Mouse (Mus musculus): ENCODE measurements around the gene Med16. TPM values are rescaled to one million over a fixed set of nuclear protein-coding genes. Genes with fewer than 3 reads are reported as not detected.

The Med16 gene
- 10 to 100 TPM; 57.7 to 59.3 TPM for total RNA-seq (2021)
- long read RNA-seq, experiment 1, transcript Med16-204 (15 exons, 2,950 nt), result major isoform, 39 of 53 reads
- long read RNA-seq, experiment 1, partial matches to known transcripts, result 10 of 53 reads
- long read RNA-seq, experiment 1, other reads (novel, unspliced or antisense), result 3 of 53 reads
- long read RNA-seq, experiment 2, transcript Med16-204 (15 exons, 2,950 nt), result major isoform, 50 of 86 reads
- long read RNA-seq, experiment 2, partial matches to known transcripts, result 24 of 86 reads
- long read RNA-seq, experiment 2, other reads (novel, unspliced or antisense), result 9 of 86 reads

GRCm38 (mm10) chr10:79908167-79909091 lies at the start of gene Med16:
Med16 (minus strand) TSS chr10:79908923.
- H3K4me3 ChIP-seq, result peak within 1 kb of the TSS; percentile 99
- no peak for TF ChIP-seq CTCF (conservative IDR thresholded peaks at IDR 0.05)
- peak within 1 kb of the TSS; percentile 100 for H3K27ac ChIP-seq
- DNase-seq (ENCODE audit: low spot score in 2 of 2), result peak; percentile 93 to 96

- Histone ChIP-seq H3K27ac (no peak overlapping the region), H3K4me3 (no peak overlapping the region)
- TF ChIP-seq CTCF (conservative IDR thresholded peaks at IDR 0.05), result peak; percentile 96
- peak; percentile 61 to 76 for DNase-seq (ENCODE audit: low spot score in 2 of 2)
Observed at GRCm38 (mm10) chr10:79958140-79958816, 49.6 kb upstream of the Med16 start.

GRCm38 (mm10) chr10:79956643-79957154 lies 48.0 kb upstream of the Med16 start:
- Histone ChIP-seq H3K27ac (no peak overlapping the region), H3K4me3 (no peak overlapping the region)
- TF ChIP-seq CTCF (conservative IDR thresholded peaks at IDR 0.05), result no peak
- no peak for DNase-seq (ENCODE audit: low spot score in 2 of 2)

GRCm38 (mm10) chr10:79955691-79956090 lies 47.0 kb upstream of the Med16 start:
- Histone ChIP-seq H3K27ac (no peak overlapping the region), H3K4me3 (no peak overlapping the region)
- TF ChIP-seq CTCF (conservative IDR thresholded peaks at IDR 0.05), result no peak
- DNase-seq (ENCODE audit: low spot score in 2 of 2), result no peak

- H3K4me3 ChIP-seq, result no peak overlapping the region
- peak in 1 of 2 experiments; percentile 49 for DNase-seq (ENCODE audit: low spot score in 2 of 2)
- no peak overlapping the region for H3K27ac ChIP-seq
- TF ChIP-seq CTCF (conservative IDR thresholded peaks at IDR 0.05), result peak; percentile 87
Observed at GRCm38 (mm10) chr10:79953946-79954345, 45.2 kb upstream of the Med16 start.

- no peak overlapping the region for H3K27ac ChIP-seq
- no peak for TF ChIP-seq CTCF (conservative IDR thresholded peaks at IDR 0.05)
- no peak overlapping the region for H3K4me3 ChIP-seq
- no peak for DNase-seq (ENCODE audit: low spot score in 2 of 2)
Observed at GRCm38 (mm10) chr10:79950661-79951060, 41.9 kb upstream of the Med16 start.

- Histone ChIP-seq H3K4me3 (no peak overlapping the region), H3K27ac (no peak overlapping the region)
- no peak for DNase-seq (ENCODE audit: low spot score in 2 of 2)
- TF ChIP-seq CTCF (conservative IDR thresholded peaks at IDR 0.05), result no peak
Observed at GRCm38 (mm10) chr10:79949873-79950272, 41.1 kb upstream of the Med16 start.

- no peak for TF ChIP-seq CTCF (conservative IDR thresholded peaks at IDR 0.05)
- DNase-seq (ENCODE audit: low spot score in 2 of 2), result no peak
- no peak overlapping the region for H3K4me3 ChIP-seq
- H3K27ac ChIP-seq, result no peak overlapping the region
Observed at GRCm38 (mm10) chr10:79947502-79947901, 38.8 kb upstream of the Med16 start.

- TF ChIP-seq CTCF (conservative IDR thresholded peaks at IDR 0.05), result no peak
- Histone ChIP-seq H3K4me3 (no peak overlapping the region), H3K27ac (no peak overlapping the region)
- no peak for DNase-seq (ENCODE audit: low spot score in 2 of 2)
Observed at GRCm38 (mm10) chr10:79946752-79947322, 38.1 kb upstream of the Med16 start.

GRCm38 (mm10) chr10:79945507-79946234 lies 36.9 kb upstream of the Med16 start:
- TF ChIP-seq CTCF (conservative IDR thresholded peaks at IDR 0.05), result no peak
- no peak for DNase-seq (ENCODE audit: low spot score in 2 of 2)
- Histone ChIP-seq H3K4me3 (no peak overlapping the region), H3K27ac (no peak overlapping the region)

GRCm38 (mm10) chr10:79943471-79943901 lies 34.8 kb upstream of the Med16 start:
- DNase-seq (ENCODE audit: low spot score in 2 of 2), result no peak
- Histone ChIP-seq H3K4me3 (no peak overlapping the region), H3K27ac (no peak overlapping the region)
- TF ChIP-seq CTCF (conservative IDR thresholded peaks at IDR 0.05), result no peak

- no peak for TF ChIP-seq CTCF (conservative IDR thresholded peaks at IDR 0.05)
- no peak overlapping the region for H3K4me3 ChIP-seq
- DNase-seq (ENCODE audit: low spot score in 2 of 2), result no peak
- no peak overlapping the region for H3K27ac ChIP-seq
Observed at GRCm38 (mm10) chr10:79942988-79943387, 34.3 kb upstream of the Med16 start.
